Mouse (Mus musculus) E14TG2a.4 (cell line): ENCODE data around the gene Slc35g2.

Source experiments
- CTCF ChIP-seq: conservative IDR thresholded peaks from 2 replicates; pipeline ENCODE4 v1.5.1; 2014; ENCODE audit warnings: low read length
- NANOG ChIP-seq: IDR thresholded peaks from 2 replicates; pipeline ENCODE4 v1.6.1; 2014; ENCODE audit warnings: borderline replicate concordance, low read length, mixed read lengths
- POU5F1 ChIP-seq: IDR thresholded peaks from 2 replicates; pipeline ENCODE4 v1.6.1; 2014; ENCODE audit warnings: low read length, borderline replicate concordance

DNA sequence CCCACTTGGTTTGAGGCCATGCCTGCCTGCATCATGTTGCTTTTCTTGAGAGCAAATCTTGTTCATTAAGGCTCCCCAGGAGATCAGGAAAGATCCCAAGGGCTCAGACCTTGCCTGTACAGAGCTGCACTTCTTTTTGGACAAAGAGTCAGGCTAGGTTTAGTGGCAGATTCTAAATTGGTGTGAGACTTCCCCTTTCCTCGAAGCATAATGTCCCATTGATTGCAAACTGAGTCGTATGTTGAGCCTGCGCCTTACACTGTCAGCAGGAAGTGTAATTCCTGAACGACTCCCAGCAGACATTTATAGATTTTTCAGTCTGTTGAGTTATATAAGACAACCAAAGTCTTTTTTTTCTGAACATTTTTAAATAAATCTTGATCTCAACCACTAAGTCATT is 19.6 kb upstream of the Slc35g2 start:
- TF ChIP-seq CTCF = no peak
- no peak for TF ChIP-seq NANOG
- no peak for TF ChIP-seq POU5F1
